Mouse (Mus musculus) lung, adult 2 months (tissue): ENCODE results near the gene Thada.

Experiments used
- CTCF ChIP-seq: fragments of 200-500 bp; IDR thresholded peaks from 2 replicates; pipeline ENCODE4 v1.5.1; 2011; ENCODE audit warnings: mild to moderate bottlenecking, low read length, control low read depth; ENCODE audit not compliant: insufficient read depth
- POLR2A ChIP-seq: fragments of 200-500 bp; IDR thresholded peaks from 2 replicates; pipeline ENCODE4 v1.6.1; 2011; ENCODE audit warnings: low read depth, mild to moderate bottlenecking, control low read depth, low read length, borderline replicate concordance; ENCODE audit errors: extremely low read depth

- TF ChIP-seq CTCF (no peak), POLR2A (no peak)
Observed at GRCm38 (mm10) chr17:84359810-84360209, 106.2 kb downstream of the Thada start.
